Mouse (Mus musculus) layer of hippocampus, postnatal 10 days (tissue): ENCODE measurements around the gene Suz12. TPM values are rescaled to one million over a fixed set of nuclear protein-coding genes. Genes with fewer than 3 reads are reported as not detected.
"Not testable (repeated sequence)": the region's sequence is repeated elsewhere in the genome, so short reads cannot be mapped to it uniquely, and the experiment has no call there.

Experiments
- DNase-seq, 2 experiments: peaks; one replicate each; pipeline ENCODE4 v3.0.0; 2021; ENCODE audit warnings: low spot score in 2 of 2
- long read RNA-seq: library from polyadenylated mRNA; stranded (forward); transcript quantifications from one replicate; pipeline ENCODE4 v2.0.0, GENCODE M21; 2023
- total RNA-seq, 2 experiments: library from RNA; stranded (reverse); gene quantifications; 2 replicates each; pipeline ENCODE4 v1.2.3; 2021

Suz12 gene
- total RNA-seq: 10 to 100 TPM; 33.0 to 37.0 TPM
- long read RNA-seq, full-length matches to known transcripts: 6 of 8 reads
- long read RNA-seq, partial matches to known transcripts: 1 of 8 reads
- long read RNA-seq, other reads (novel, unspliced or antisense): 1 of 8 reads

GRCm38 (mm10) chr11:79992592-79993355, at the start of gene Suz12:
Gene Suz12 (plus strand): TSS chr11:79993106.
- DNase-seq: peak; percentile 91 to 96

DNA sequence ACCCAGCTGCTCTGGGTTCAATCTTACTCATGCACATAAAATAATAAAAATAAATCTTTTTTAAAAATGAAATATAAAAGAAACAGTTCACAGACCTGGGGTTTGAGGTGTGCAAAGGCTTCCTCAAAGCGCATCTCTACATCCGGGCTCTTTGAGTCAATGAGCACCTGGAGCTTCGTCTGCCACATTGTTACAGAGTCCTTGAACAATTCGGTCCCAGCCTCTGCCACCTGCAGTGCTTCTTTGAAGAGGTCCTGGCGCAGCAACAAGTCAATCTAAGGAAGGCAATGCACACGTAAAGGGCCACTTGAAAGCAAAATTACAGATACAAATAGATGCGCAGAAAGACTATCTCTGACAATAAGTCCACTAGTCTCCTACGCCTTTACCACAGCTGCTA, 49.8 kb upstream of the Suz12 start:
- DNase-seq: no peak

- no peak for DNase-seq
These were observed 49.3 kb upstream of the Suz12 start for GRCm38 (mm10) chr11:79943601-79944000.

GRCm38 (mm10) chr11:79947265-79947664, 45.6 kb upstream of the Suz12 start:
- DNase-seq: no peak

DNA sequence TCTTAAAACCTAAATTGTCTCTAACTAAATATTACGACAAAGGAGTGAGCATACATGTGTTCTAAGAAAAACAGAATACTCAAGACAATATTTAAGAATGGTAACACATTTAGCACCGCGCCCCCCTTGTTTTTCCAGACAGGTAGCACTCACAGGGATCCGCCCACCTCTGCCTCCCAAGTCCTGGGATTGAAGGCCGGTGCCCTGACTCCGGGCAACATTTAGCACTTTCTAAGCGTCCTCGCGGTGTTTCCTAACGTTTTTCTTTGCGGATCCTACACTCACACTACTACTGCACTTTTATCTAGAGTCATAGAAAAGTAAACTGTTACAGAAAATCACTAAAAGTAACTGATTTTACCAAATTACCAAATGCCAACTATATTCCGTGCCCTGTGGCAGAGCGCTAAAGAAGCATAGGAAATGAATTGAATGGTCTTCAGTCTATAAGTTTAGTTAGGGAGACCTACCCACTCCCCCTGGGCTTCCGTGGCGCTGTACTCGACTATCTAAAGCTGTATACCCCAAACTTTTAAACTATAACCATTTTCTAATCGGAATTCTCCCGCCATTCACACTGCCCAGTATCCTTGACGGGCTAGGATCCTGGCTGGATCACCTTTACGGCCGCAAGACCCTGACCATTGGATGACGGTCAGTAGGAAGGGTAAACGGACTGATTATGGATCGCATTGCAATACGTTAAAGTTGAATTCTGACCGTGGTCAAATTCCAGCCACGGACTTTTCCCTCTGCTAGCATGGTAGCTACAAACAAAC, 31.4 kb upstream of the Suz12 start:
- DNase-seq: no peak

DNA sequence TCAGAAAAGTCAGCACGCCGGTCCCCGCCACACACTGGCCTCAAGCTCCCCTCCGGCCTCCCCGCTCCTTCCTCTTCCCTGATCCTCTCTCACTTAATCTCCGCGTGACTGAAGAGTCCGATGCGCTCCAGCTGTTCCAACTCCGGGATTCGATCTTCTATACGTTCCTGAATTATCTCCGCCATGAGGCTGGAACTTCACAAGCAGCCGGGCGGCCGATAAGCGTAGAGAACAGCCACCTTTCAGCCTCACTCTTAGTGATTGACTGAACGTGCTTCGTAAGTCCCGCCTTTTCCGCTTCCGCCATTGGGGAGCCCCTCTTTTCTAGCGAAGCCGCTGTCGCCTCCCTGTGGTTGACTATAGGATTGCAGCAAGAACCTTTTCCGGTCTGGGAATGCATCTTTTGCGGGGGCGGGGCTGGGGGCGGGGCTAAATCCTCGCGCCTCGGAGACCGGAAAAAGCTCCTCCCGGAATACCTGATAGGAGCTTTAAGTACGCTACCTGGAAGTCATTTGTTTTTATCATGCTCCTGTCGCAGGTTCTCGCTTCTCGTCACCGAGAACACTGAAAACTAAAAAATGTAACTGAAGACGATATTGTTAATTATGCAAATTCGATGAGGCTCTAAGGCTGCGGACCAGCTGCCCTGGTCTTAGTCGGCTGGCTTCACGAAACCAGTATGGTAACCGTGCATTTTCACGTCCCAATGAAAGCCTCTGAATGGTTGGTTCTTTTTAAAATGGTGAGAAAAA, 30.6 kb upstream of the Suz12 start, which contains the start of gene Utp6:
TSS of gene Utp6 (minus strand) at position 266 of the 752 bp plus-strand sequence.
- peak; percentile 100 for DNase-seq

DNA sequence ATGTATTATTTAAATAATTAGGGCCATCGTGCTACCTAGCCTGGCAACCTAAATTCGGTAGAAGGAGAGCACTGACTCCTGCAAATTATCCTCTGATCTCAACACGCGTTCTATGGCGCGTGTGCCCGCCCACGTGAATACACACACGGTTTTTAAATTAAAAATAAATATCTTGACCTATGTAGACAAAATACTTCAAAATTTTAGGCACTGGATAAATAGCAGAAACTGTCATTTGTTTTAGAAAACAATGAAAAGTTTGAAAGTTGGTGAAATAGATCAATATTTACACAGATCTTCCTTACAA, 30.1 kb upstream of the Suz12 start:
- no peak for DNase-seq

- DNase-seq: no peak
These were observed 29.5 kb upstream of the Suz12 start for GRCm38 (mm10) chr11:79963212-79963974.

DNA sequence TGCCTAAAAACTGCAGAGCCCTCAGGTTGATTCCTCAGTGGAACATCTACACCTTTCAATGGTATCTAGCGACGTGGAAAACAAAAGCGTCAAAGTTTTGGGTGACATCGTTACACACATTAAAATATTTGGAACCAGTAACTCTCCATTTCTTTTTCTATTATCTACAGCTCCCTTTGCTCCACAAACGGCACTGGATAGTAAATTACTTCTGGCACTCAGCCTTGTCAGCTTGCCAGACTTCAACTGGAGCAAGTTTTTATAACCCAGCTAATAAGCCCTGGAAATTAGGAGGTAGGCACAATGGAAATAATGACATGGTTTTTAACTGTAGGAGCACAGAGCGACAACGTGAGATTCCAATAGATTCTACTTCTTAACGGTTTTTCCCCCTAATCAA, 27.0 kb upstream of the Suz12 start:
- peak; percentile 48 to 55 for DNase-seq

DNA sequence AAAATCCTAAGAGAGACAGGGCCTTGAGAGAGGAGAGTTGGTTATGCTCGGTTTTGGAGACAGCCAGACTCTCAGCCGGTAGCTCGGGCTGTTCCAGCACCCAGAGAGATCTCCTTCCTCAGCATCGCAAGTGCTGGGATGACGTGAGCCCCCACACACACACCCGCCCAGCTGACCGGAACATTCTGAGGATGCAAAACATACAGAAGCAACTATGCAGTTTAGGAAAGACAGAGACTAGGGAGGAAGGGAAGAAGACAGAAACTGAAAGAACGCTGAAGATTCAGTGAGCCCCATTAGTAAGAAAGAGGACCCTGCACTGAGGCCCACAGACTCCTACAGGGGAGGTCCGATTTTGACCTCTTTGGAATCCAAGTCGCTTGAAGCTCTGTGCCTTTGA, 25.2 kb upstream of the Suz12 start:
- DNase-seq: no peak

- DNase-seq: no peak
These were observed 19.8 kb upstream of the Suz12 start for GRCm38 (mm10) chr11:79973133-79973532.

DNA sequence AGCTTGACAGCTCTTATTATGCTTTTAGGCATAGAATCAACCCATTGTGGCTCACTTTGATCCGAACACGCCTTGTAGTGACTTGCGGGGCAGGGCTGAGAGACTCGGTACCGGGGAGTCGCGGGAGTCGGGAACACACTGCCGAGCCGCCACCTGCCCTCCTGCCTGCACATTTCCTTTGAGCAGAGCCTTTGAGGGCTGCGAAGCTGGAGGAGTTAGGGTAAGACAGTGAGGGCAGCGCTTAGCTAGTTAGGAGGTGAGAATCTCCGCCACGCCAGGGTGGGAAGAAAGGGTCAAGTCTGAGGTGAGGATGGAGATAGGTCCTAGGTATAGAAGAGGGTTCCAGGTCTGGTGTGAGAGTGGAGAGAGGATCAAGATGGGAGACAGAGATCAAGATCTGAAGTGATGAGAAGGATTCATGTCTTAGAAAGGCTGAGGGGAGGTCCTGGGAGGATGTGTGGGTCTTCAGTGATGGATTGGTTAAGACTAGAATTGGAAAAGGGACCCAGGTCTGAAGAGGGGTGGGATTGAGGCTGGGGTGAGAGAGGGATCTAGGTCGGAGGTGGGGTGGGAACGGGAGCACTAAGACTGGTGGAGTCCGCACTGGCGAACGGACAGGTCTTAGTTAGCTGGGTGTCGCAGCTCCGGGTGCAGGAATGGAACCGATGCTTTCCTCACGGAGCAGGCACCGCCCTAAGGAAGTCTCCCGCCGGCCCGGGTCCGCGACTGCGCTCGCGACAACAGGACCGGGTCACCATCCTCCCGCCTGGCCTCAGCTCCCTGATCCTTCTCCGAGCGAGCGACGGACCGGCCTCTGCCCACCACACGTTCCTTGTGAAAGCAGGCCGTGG, 19.1 kb upstream of the Suz12 start:
- peak; percentile 29 to 39 for DNase-seq

DNA sequence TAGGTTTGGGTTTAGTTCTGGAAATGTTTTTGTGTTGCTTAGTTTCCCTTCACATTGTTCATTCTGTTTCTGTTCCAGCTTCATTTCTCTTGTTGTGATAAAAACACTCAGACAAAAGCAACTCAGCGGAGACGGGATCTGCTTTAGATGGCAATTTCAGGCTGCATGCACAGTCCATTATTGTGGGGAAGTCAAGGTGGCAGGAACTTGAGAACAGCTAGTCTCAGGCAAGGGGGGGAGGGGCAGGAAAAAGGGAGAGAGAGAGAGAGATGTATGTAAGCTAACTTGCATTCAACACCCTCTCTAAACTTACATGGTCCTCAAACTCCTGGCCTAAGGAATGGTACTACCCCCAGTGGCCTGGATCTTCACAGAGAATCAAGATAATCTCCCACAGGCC, 17.5 kb upstream of the Suz12 start:
- no peak for DNase-seq

DNA sequence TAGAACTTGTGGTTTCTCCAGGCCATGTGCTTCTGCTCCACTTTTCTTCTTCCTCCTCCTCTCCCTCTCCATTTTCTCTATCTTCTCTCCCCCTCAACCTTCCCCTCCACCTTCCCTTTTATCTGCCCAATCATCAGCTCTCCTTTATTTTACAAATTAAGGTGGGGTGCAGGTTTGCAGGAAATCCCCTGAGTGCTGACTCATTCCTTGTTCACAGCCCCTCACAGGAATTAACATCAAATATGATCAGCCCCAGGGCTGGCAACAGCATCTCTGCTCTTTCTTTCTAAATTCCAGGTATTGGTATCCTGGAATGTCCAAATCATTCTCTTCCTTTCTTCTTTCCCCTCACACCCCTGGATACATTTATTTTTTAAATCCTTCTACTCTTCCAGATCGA, 16.7 kb upstream of the Suz12 start:
- no peak for DNase-seq

DNA sequence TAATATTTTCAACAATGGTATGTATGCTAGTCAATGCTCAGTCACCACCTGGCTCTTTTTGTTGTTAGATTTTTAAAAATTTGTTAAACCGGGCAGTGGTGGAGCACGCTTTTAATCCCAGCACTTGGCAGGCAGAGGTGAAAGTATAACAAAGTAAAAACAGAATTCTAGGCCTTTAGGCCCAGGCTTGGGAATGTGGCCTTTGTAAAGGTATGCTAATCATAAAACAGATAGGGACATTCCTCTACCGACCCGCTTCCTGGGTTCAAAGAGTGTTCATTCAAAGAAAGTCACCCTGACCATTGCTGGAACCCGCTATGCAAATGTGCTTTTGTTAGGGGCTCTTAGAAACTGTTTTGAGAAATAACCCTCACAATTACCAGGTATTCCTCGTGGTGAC, 16.3 kb upstream of the Suz12 start:
- not testable (repeated sequence) for DNase-seq

DNA sequence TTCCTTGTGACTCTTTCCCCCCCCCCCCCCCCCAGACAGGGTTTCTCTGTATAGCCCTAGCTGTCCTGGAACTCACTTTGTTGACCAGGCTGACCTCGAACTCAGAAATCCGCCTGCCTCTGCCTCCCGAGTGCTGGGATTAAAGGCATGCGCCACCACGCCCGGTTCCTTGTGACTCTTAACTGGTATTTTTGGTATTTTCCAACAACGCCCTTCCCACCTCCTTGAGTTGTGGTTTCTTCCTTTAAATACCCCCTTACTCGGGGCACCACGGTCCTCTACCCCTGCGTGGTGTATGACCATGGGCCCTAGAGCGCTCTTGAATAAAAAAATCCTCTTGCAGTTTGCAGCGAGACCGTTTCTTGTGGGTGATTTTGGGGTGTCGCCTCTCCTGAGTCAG, 15.8 kb upstream of the Suz12 start:
- not testable (repeated sequence) for DNase-seq

DNA sequence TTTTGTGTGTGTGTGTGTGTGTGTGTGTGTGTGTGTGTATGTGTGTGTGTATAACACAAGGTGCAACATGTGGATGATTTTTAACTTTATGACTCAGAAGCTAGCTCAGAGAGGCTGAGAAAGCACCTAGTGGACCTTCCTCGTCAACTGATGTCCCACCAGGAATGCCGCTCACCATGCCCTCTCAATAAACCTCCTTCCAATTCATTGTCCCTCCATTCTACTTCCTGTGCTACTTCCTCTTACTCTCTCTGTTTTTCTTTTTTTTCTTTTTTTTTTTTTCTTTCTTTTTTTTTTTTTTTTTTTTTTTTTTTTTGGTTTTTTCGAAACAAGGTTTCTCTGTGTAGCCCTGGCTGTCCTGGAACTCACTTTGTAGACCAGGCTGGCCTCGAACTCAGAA, 15.2 kb upstream of the Suz12 start:
- DNase-seq: not testable (repeated sequence)

DNA sequence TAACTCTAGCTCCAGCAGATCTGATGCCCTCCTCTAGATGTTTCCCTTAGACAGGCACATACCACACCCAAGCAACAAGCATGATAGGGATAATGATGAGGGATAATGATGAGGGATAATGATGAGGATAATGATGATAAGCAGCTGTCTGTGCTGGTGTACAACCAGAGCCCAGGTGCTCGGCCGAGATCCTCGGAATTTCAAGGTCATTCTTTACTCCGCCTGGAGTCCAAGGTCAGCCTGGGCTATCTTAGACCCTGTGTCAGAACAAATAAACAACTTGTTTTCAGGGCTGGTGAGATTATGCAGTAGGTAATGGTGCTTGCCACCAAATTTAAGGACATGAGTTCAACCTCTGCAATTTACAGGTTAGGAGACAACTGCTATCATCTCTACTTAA, 6.0 kb upstream of the Suz12 start:
- no peak for DNase-seq

DNA sequence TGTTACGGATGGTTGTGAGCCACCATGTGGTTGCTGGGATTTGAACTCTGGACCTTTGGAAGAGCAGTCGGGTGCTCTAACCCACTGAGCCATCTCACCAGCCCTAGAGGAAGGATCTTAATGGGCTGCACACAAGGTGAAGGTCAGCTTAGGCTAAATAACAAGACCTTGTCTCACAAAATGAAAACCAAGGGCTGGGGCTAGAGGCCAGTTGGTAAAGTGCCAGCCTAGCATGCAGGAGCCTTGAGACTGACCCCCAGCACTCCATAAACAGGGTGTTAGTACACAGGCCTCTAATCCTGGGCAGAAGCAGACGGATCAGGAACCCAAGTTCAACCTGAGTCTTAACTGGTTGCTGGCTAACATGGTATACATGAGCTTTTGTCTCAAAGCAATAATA, 5.0 kb upstream of the Suz12 start:
- no peak for DNase-seq

DNA sequence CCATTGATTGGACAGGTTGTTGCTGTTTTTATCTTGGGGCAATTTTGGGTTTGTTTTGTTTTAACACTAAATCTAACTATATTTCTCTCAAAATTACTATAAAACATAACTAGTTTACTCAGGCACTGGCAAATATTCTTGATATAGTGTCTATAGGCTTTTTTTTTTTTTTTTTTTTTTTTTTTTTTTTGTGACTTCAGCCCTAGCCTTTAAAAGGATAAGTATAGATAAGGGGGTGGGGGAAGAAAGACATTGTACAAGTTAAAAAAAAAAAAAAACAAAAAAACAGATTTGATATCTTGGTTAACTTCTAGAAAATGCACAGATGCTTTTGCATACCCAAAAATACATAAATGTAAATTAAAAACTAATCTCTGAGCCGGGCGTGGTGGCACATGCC, 2.8 kb upstream of the Suz12 start:
- DNase-seq: no peak
